Mouse (Mus musculus): ENCODE results near the gene Scd2.
A peak's percentile ranks its signal among the peaks of the same experiment; 100 is the strongest.
"Not testable (repeated sequence)": the region's sequence is repeated elsewhere in the genome, so short reads cannot be mapped to it uniquely, and the experiment has no call there.

Gene Scd2

DNA sequence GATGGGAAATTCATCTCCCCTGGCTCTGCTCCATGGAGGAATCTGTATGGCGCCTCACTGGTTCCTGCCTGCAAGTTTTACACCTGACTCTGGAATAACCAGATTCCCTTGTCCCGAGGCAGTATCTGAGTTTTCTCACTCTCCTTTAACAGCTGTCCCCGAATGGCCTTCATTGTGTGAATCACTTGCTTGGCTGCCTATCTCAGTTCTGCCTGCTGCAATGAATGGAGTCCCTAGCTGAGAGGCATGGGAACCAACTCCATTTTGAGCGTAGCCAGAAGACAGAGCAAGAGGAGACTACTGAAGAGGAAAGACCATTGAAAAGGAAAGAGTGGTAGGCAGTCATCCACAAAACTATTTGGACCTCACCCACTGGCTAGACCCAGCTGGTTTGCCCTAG lies 19.8 kb upstream of the Scd2 start:
- DNase-seq (ENCODE audit: low read depth) = peak; percentile 17

DNA sequence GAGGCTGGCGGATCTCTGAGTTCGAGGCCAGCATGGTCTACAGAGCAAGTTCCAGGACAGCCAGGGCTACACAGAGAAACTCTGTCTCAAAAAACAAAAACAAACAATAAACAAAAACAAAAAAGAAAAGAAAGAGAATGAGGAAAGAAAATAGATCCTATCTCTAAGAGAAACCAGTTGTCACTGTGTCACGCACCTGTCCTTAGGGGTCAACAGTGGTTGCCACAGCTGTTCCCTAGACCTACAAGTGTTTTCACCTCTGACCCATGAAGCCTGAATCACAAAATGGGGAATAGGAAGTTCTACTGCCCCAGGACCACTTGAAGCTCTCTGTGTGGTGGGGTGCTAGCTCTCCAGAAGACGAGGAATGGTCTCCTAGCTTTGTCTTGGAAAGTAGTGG lies 19.0 kb upstream of the Scd2 start:
- no peak for DNase-seq (ENCODE audit: low read depth)

DNA sequence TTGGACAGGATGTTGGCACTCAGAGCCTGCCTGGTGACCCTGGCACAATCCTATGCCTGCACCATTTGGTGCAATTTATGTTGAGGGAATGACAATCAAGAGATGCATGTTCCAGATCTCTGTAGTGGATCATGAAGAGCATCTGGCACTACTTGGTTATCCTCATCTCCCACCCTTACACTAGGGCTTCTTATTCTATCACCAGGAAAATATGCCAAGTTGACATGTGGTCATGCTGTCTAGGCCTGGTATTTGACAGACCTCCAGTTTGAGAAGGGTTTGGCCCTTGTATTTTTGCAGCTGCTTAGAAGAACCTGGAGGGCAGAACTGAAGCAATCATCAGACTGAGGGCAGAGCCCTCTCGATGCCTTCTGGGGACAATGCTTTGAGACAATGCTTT lies 18.1 kb upstream of the Scd2 start:
- no peak for DNase-seq (ENCODE audit: low read depth)

DNA sequence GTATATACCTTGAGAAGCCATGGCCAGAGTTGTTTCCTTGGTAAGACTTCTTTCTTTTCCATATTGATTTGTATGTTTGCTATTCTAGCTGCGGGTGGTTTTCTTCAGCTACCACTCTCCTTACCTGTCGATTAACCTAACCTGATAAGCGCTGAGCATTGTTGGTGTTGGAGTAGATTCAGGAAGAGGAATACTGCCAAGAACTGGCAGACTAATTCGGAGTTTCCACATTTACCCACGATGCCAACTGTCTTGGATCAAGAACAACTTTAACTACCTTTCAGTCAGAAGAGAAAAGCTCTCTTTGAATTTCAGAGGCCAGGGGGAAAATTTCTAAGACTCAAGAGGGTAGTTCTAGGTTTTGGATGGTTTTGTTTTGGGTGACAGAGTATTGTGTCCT lies 16.6 kb upstream of the Scd2 start:
- no peak for DNase-seq (ENCODE audit: low read depth)

DNA sequence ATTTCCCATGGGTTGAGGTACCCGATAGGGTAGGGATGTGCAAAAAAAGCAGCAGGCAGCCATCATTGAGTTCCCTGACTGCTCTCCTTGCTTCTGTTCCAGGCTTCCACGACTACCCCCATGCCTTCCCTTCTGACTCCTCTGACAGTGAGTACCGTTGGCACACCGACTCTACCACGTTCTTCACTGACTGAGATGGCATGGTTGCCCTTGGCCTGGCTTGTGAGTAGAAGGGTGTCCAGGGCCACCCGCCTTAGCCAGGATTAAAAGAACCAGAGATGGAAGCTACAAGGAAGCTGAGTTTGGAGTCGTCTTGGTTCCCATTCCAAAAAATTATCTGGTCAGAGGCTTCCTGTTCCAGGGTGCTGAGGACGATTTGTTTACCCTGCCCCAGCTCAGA lies 15.5 kb upstream of the Scd2 start:
- DNase-seq (ENCODE audit: low read depth) = no peak

DNA sequence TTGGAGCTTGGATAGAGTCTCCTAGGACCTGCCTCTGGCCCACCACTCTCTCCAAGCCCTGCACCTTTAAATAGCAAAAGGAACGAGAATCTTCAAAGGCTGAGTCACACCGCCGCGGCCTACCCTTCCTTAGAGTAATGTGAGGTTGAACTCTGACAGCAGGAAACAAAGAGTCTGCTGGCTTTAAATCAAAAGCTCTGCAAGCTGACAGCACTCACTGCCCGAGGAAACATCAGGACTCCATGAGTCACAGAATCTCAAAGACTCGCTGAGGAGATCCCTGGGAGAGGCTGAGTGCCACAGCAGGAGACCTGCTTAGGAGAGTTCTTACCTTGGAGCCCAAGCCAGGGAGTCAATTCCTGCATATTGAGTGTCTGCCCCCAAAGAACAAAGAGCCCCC lies 12.7 kb upstream of the Scd2 start:
- DNase-seq (ENCODE audit: low read depth) = peak; percentile 88

DNA sequence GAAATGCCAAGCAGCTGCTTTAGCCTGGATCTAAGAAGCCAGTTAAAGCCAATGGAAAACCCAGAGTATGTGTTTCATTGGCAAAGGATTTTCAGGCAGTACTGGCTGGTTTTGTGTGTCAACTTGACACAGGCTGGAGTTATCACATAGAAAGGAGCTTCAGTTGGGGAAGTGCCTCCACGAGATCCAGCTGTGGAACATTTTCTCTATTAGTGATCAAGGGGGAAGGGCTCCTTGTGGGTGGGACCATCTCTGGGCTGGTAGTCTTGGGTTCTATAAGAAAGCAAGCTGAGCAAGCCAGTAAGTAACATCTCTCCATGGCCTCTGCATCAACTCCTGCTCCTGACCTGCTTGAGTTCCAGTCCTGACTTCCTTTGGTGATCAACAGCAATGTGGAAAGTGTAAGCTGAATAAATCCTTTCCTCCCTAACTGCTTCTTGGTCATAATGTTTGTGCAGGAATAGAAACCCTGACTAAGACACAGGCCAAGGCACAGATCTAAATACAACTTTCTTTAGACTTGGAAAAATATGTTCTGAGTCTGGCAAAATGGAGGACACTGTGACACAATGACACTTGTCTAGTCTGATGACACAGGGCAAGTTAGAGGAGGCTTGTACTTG lies 11.5 kb upstream of the Scd2 start:
- not testable (repeated sequence) for DNase-seq (ENCODE audit: low read depth)

DNA sequence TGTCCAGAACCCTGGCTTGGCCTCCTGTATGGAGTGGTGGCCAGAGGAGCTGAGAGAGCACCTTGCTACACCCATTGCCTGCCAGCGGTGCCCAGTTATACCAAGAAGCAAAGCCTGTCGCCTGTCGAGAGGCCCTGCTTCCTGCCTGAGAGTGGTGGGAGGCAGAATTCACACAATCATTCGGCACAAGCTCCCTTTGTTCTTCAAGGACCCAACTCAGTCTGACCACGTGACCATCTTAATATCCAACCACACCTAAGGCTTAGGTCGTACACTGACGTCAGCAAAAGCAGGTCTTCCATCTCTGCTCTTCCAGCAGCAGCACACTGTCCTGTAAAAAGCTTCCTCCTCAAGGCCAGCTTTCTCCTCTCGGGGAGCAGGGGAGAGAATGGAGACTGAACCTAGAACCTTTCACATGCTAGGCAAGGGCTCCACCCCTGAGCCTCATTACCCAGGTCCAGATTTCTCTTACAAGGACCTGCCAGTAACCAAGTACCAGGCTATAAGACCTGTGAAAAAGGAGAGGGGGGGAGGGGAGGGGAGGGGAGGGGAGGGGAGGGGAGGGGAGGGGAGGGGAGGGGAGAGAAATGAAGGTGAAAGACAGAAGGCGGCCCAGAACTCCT lies 10.8 kb upstream of the Scd2 start:
- DNase-seq (ENCODE audit: low read depth) = no peak

DNA sequence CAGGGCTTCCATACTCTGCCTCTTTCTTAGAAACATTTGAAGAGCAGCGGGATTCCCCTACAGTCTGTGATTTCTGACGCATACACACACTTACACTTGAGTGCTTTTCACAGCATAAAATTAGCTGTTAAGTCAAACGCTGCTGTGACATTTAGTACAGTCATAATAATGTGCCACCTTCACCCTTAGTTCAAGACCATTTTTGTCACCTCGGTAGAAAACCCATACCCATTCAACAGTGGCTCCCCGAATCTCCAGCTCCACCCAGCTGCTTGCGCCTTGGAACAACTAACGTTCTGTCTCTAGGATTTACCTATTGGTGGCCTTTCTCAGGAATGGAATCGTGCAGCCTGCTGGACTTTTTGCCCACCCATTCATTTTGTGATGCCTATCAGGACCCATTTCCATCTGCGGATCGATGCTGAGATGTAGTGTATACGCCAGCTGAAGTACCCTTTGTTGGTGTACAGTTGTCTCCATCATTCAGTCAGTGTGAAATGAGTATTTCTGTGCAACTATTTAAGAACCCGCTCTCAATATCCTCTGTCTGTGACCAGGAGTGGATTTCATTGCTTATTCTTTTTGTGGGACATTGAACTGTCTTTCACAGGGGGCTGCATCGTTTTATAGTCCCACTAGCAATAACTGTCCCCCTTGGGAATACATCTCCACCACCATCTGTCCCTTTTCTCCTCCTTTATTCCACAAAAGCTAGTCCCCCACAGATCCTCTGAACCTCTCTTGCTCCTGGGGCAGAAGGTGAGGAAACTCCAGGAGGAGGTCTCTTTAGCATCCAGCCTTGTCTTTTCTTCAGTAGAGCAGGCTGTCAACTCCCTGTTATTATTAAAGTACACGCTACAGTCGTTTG lies 10.1 kb upstream of the Scd2 start:
- DNase-seq (ENCODE audit: low read depth) = no peak

DNA sequence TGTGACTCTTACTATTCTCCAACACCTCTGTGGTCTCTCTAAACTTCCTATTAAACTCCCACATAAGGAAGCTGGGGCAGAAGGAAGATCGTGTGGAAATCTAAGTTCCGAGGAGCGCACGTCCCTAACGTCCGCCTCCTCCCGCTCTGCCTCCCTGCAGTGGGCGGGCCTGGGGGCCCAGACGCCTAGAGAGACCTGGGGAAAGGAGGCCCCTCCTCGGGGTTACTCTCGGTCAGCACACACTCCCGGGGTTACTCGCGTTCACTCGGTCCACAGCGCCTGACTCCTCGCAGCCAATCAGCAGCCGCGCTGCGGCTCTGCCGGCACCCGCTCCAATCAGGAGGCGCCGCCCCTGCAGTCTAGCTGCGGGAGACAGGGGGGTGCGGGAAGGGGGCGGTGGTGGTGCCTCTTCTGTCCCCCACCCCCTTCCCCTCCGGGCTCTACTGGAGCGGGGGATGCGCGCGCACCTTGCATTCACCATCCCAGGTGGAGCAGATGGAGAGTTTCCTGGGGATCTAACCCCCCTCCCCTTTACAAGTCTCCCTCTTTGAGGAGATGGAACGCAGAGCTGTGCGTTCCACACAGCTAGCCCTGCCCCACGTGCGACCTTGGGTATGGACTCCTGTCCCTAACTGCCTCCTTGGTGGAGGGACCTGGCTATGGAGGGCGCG lies 9.3 kb upstream of the Scd2 start:
- DNase-seq (ENCODE audit: low read depth) = peak; percentile 95

DNA sequence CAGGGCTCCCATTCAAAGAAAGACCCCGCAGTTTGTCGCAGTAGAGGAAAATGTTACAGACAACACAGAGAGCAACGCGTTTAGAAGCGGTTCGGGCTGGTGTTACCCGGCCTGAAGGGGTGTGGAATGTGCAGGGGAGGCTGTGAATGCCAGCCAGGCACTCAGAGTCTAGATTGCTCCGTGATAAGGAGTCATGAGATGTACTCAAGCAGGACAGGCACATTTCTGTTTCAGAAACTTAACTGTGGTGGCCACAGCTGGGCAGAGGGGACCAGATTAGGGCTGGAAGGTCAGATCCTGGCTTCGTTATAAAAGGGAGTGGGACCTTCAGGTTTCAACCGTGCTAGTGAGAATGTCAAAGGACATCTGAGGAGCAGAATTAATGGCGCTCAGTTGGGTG lies 8.8 kb upstream of the Scd2 start:
- peak; percentile 43 for DNase-seq (ENCODE audit: low read depth)

DNA sequence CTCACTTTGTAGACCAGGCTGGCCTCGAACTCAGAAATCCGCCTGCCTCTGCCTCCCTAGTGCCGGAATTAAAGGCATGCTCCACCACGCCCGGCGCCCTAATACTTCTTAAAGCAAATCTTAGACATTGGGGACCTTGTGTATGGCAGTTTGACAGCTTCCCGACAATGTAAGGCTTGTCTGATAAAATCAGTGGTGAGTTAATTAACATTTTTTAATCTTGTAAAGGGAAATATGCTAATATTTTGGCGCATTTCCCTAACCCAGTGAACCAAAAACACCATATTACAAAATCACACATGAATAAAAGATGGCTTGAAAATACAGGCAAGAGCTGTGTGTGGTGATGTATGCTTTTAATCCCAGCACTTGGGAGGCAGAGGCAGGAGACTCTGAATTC lies 7.9 kb upstream of the Scd2 start:
- DNase-seq (ENCODE audit: low read depth) = no peak

DNA sequence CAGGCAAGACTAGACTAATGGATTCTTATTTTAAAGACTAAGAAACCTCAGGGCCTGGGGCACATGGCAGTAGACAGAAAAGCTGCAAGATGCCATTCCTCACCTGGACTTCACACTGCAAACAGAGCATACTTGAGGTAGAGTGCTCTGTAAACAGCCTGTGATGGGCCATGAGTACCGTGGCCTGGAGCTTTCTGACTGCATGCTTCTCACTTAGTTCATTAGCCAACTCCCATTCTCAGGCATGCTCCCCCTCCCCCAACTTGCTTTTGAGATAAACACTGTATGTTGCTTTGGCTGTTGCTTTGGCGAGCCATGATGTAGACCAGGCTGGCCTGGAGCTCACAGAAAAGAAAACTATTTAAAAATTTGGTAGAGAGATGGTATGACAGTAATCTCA lies 7.4 kb upstream of the Scd2 start:
- DNase-seq (ENCODE audit: low read depth) = peak; percentile 37

DNA sequence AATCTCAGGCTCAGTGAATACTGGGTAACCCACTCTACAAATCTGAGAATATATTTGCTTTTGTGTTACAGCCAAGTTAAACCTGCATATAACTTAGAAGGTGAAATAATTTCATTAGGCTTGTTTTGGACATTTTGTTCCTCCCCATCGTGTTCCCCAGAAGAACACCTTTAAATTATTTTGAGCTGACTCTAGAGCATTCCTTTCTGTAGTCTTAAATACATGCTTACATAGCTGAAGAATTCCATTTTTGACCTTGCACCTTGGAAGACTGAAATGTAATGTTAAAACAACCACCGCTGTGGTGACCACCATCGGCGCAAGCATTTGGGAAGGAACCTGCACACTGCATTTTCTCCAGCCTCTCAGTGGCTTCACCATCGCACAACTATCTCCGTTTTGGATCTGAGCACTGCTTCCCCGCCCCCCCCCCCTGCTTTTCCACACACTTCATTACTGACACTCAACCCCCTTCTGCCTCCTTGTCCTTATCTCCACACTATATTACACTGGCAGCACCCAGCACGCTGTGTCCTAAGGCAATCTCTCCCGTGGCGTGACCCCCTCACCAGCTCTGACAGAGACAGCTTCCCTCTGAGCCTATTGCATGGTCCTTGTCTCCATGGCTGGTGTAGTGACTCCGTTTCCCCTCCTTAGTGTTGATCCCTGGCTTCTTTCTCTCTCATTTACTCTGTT lies 5.9 kb upstream of the Scd2 start:
- DNase-seq (ENCODE audit: low read depth) = no peak

DNA sequence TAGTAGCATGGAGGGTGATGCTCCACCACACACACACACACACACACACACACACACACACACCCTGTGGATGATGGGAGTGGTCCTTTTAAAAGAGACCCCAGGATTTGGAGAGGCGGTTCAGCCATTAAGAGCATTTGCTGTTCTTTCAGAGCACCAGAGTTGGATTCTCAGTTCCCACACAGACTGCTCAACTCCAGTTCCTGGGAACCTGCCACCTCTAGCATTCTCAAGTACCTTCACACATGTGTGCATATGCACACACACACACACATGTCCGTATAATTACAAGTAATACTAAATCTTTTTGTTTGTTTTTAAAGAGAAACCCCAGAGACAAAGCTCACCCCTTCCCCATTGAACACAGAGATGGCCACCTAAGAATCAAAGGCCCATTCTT lies 1.4 kb upstream of the Scd2 start:
- DNase-seq (ENCODE audit: low read depth) = no peak

DNA sequence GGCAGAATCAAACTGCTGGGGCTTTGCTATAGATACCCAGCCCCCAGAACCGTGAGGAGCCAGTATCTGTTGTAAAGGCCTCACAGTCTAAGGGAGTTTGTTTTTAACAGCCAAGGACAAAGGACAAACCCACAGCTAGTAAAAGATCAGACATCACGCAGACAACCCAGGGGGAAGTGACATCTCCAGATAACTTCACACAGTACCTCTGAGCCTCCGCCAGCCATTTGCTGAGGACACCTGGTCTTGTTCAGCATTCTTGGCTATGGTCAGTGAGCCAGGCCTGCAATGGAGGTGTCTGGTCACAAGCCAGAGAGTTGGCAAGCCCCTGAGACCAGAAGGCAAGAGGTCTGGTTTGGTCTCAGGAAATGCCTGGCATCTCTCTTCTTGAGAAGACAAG lies 991 bp upstream of the Scd2 start:
- peak; percentile 31 for DNase-seq (ENCODE audit: low read depth)

DNA sequence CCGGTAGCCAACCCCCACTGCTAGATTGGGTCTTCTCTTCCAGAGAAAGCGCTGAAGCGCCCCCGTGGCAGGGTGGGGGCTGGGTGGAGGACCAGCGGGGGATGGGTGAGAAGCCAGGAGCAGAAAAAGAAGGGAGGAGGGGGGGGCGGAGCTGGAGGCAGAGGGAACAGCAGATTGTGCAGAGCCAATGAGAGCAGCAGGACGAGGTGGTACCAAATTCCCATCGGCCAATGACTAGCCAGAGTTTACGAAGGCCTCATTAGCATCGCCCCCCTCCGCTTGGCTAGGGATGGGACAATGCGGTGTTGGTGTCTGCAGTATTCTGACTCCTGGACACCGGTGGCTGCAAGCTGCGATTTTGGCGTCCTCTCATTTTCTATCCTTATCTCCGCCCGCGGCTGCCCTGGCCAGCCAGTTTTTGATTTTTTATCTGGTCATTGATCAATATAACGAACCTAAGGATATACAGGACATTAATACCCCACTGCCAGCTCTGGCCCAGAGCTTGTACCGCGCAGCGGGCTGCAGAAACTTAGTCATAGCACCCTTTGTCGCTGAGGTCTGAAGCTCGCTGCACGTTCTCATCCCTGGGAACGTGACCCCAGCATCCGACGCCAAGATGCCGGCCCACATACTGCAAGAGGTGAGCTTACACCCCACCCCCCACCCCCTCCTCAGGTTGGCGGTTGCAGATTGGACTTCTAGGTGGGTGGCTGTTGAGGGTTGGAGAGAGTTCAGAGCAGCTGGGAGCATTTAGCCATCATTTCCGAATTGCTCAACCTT lies 486 bp downstream of the Scd2 start:
- peak; percentile 98 for DNase-seq (ENCODE audit: low read depth)

DNA sequence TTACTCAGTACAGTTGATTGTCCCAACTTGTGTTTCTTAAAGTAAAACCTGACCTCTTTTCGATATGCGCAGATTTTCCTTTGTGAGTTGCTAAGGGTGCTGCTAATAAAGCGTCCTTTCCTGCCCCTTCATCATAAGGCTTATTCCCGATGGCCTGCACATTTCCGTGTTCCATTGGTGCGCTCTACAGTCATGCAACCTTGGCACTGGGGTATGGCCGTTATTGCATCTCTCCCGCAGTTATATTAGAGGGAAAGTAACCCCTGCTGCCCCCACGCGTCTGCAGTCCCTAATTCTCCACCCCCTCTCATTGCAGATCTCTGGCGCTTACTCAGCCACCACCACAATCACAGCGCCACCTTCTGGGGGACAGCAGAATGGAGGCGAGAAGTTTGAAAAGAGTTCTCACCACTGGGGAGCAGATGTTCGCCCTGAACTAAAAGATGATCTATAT lies 1.1 kb downstream of the Scd2 start:
- peak; percentile 96 for DNase-seq (ENCODE audit: low read depth)

DNA sequence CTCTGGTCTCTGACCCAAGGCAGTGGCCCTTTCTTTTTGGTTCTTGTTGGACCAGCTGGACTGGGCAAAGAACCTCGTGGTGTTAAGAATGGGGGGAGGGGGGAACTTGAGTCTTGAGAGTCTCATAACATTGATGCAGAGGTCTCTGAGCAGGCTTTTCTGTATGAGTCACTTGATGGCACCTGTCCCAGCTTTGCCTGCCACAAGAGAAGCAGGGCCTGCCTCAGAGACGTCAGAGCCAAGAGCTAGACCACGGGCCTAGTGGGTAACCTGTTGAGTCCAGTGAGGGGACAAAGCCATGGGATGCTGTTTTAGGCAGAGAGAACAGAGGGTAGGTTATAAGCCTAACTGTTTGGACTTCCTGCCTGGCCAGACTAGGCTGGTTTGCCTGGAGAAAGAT lies 1.8 kb downstream of the Scd2 start:
- DNase-seq (ENCODE audit: low read depth) = peak; percentile 93

DNA sequence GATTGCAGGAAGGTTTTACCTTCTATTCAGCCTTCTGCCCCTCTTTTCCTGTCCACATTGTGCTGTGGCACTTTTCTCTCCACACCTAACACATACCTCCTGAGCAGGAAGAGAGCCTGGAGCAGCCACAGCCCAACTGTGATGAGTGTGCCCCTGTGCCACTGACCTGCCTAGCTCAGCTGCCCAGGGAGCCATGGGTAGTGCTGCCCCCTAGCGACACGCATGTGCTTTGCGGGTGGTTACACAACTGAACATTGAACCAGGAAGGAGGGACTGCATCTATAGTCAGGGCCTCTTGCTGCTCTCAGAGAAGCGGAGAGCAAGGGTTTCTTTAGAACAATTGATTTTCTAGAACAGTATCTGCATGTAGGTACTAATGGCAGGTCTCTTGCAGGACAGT lies 2.3 kb downstream of the Scd2 start:
- peak; percentile 95 for DNase-seq (ENCODE audit: low read depth)

DNA sequence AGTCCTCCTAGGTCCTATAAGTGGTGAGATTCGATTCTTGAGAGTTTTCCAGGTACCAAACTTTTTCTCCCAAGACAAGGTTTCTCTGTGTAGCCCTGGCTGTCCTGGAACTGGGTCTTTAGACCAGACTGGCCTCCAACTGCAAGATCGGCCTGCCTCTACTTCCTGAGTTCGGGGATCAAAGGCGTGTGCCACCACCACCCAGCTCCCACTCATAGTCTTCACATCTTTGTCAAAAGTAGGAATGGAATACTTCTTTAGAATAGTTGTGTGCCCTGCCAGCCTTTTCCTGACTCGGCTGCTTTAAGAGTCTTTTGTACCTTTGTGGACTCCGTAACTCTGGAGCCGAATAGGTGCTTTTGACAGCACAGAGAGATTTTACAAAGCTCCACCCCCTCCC lies 2.7 kb downstream of the Scd2 start:
- DNase-seq (ENCODE audit: low read depth) = no peak
